Mouse (Mus musculus): ENCODE measurements at regions not wholly inside any gene's neighbourhood (a gene's known extent, or its start where the extent isn't known, plus 50 kb on each side); places are given as distances from the start of the nearest gene placed in this dataset.

DNA sequence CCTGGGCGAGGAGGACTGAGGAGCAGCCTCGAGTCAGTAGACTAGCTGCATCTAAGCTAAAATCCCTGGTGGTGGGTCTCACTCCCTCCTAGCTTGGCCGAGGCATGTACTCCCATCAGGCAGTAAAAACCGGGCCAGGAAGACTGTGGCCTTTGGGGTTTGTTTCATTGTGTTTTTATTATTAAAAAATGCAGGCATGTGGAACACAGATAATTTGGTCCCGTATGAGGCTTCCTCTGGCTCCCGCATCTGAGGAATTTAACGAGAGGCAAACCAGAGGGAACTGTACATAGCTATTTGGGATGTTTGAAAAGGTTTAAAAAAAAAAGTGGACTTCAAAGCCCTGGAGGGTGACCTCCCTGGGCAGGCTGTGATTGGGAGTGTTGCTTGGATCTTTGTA, 69.1 kb upstream of the Tbx5 start:
- TF ChIP-seq CTCF (IDR thresholded peaks at IDR 0.05; ENCODE audit: low read depth, low read length) (no peak), POLR2A (IDR thresholded peaks at IDR 0.05; ENCODE audit: borderline replicate concordance, low read depth, low read length) (no peak)
